Mouse (Mus musculus): ENCODE results near the gene Traf3ip2. TPM values are rescaled to one million over a fixed set of nuclear protein-coding genes. Genes with fewer than 3 reads are reported as not detected.

The Traf3ip2 gene
- polyA plus RNA-seq, 1 experiment: 15.0 TPM

DNA sequence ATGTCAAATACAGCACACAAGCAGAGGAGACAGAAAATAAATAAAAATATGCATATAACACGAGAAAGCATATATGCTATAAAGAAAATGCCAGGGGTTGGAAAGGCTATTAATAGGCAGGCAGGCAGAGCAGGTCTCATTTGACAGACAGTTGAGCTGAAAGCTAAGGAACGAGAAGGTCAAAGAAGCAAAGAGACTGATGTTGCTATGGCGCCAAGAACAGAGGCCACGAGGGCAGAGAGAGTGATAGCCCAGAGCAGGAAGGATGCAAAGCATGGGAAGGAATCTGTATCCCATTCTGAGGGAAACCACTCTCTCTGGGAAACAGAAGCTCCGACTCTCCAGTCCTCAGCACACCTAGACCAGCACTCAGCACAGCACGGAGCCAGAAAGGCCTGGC lies 18.1 kb downstream of the Traf3ip2 start:
- TF ChIP-seq CTCF (IDR thresholded peaks at IDR 0.05; ENCODE audit: control insufficient read depth, insufficient read depth, low read length) (no peak), POLR2A (IDR thresholded peaks at IDR 0.05; ENCODE audit: borderline replicate concordance, control insufficient read depth, low read depth, low read length) (no peak)
- H3K27ac ChIP-seq (ENCODE audit: control insufficient read depth, insufficient read depth, low read depth, low read length, poor library complexity): no peak overlapping the region
- 77% methylated on average over 6 of the region's 6 CpGs for WGBS
- H3K4me1 ChIP-seq (ENCODE audit: control insufficient read depth, insufficient read depth, low read length): no peaks in the 10 kb centered on the region; the same call in 1 of the 2 replicates
- H3K4me3 ChIP-seq (replicated peaks; ENCODE audit: control insufficient read depth, low read depth, low read length): no peak overlapping the region

DNA sequence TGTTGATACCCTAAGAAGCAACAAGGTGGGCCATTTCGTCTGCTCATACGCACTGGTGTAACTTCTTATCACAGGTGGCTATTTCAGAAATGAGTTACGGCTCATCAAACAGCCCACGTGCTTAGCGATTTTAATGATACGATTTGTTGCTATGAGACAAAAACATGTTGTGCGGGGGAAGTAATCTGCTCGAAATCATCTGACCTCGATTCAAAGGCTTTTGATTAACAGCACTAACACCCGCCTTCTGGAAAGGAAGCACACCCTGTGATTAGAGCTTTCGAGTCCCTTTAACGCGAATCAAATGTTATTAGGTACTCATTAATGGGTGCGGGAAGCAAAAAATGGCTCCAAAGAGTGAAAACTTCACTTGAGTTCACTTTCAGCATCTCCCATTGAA lies 18.9 kb downstream of the Traf3ip2 start:
- no peak for TF ChIP-seq CTCF (IDR thresholded peaks at IDR 0.05; ENCODE audit: control insufficient read depth, insufficient read depth, low read length)
- TF ChIP-seq POLR2A (IDR thresholded peaks at IDR 0.05; ENCODE audit: borderline replicate concordance, control insufficient read depth, low read depth, low read length): no peak
- WGBS: 83% methylated on average over 14 of the region's 14 CpGs
- no peaks in the 10 kb centered on the region for H3K4me1 ChIP-seq (ENCODE audit: control insufficient read depth, insufficient read depth, low read length)
- no peak overlapping the region for H3K4me3 ChIP-seq (replicated peaks; ENCODE audit: control insufficient read depth, low read depth, low read length)
- H3K27ac ChIP-seq (ENCODE audit: control insufficient read depth, insufficient read depth, low read depth, low read length, poor library complexity): no peak overlapping the region

DNA sequence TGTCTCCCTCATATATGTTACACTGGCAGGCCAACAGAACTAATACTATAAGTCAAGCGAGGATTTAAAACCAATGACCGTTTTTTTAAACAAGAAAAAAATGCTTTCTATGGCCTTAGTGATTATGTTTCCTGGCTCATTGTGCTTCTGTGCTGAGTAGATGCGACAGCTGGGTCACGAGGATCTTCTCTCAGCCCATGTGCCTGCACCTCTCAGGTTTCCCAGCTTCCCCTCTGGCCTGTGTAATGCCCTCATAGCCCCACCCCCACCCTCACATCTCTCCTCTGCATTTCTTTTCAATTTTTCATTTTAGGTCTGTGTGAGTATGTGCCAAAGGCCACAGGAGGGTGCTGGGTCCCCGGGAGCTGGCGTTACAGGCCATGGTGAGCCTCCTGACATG lies 20.6 kb downstream of the Traf3ip2 start:
- 78% methylated on average over 6 of the region's 6 CpGs for WGBS
- TF ChIP-seq CTCF (IDR thresholded peaks at IDR 0.05; ENCODE audit: control insufficient read depth, insufficient read depth, low read length) (no peak), POLR2A (IDR thresholded peaks at IDR 0.05; ENCODE audit: borderline replicate concordance, control insufficient read depth, low read depth, low read length) (no peak)
- no peak overlapping the region for H3K27ac ChIP-seq (ENCODE audit: control insufficient read depth, insufficient read depth, low read depth, low read length, poor library complexity)

DNA sequence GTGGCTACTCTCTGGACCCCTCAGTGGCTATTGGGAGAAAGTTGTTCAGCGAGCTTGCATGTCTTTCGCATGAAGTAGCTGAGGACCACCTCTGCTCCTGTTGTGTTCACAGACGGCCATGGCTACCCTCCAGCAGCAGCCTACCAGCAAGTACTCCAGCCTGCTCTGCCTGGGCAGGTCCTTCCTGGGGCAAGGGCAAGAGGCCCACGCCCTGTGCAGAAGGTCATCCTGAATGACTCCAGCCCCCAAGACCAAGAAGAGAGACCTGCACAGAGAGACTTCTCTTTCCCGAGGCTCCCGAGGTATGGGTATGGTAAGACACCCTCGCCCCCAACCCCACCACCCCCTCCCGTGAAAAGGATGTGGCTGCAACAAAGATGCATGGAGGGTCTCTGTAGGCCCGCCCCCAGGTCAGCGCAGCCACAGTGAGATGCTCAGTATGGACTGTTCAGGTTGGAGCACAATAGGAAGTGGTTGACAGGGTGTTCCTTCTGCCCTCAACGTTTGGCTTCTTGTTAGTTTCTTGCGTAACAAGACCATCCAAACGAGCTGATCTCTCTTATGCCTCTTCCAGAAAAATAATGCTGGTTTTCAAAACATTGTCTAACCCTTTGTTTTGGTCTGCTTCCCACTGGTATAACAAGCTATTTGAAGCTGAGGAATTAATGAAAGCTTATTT lies 21.8 kb downstream of the Traf3ip2 start:
- H3K4me3 ChIP-seq (replicated peaks; ENCODE audit: control insufficient read depth, low read depth, low read length): no peak overlapping the region
- TF ChIP-seq CTCF (IDR thresholded peaks at IDR 0.05; ENCODE audit: control insufficient read depth, insufficient read depth, low read length) (no peak), POLR2A (IDR thresholded peaks at IDR 0.05; ENCODE audit: borderline replicate concordance, control insufficient read depth, low read depth, low read length) (no peak)
- 40% methylated on average over 13 of the region's 13 CpGs for WGBS

More for the DNA sequence above, 20.6 kb downstream of the Traf3ip2 start:
- Histone ChIP-seq H3K4me3 (replicated peaks; ENCODE audit: control insufficient read depth, low read depth, low read length) (no peak overlapping the region), H3K4me1 (ENCODE audit: control insufficient read depth, insufficient read depth, low read length) (no peaks in the 10 kb centered on the region)

DNA sequence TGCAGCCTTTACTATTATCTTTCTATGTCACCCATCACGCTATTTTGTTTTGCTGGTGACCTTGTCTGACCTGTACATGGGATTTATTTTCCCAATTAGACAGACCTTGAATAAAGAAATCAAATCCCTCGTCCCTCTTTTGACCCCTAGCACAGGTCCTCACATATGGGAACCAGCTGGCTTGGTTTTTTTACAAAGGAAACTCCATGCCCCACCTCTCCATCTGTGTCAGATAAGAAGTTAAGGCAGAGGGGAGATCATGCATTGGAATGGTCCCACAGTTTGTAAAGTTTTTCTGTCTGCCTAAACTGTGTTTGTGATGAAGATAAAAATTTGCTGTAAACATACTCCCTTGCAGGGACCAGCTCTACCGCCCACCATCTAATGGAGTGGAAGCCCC lies 26.1 kb downstream of the Traf3ip2 start:
- H3K27ac ChIP-seq (ENCODE audit: control insufficient read depth, insufficient read depth, low read depth, low read length, poor library complexity): no peak overlapping the region
- H3K4me3 ChIP-seq (replicated peaks; ENCODE audit: control insufficient read depth, low read depth, low read length): no peak overlapping the region
- no peaks in the 10 kb centered on the region for H3K4me1 ChIP-seq (ENCODE audit: control insufficient read depth, insufficient read depth, low read length)
- 74% methylated on average over 3 of the region's 3 CpGs for WGBS
- TF ChIP-seq CTCF (IDR thresholded peaks at IDR 0.05; ENCODE audit: control insufficient read depth, insufficient read depth, low read length): no peak

More for the DNA sequence above, 21.8 kb downstream of the Traf3ip2 start:
- no peak overlapping the region for H3K27ac ChIP-seq (ENCODE audit: control insufficient read depth, insufficient read depth, low read depth, low read length, poor library complexity)
- no peaks in the 10 kb centered on the region for H3K4me1 ChIP-seq (ENCODE audit: control insufficient read depth, insufficient read depth, low read length)

DNA sequence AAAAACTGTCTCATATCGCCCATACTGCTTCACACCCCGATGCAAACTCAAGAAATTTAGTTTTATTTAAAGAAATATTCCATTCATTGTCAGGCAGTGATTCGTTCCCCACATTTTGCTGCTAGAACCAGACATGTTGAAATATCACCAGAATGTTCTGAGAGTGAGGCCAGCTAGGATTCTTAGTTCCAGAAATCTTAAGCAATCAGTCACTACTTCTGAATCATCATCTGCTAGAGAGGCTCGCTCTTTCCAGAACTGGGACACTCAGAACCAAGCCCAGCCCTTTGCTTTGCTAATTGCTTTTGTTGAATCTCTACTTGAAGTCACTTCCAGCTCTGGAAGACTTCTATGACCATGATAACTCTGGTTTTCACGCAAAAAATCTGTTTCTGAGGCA lies 27.0 kb downstream of the Traf3ip2 start:
- H3K4me3 ChIP-seq (replicated peaks; ENCODE audit: control insufficient read depth, low read depth, low read length): no peak overlapping the region
- no peaks in the 10 kb centered on the region for H3K4me1 ChIP-seq (ENCODE audit: control insufficient read depth, insufficient read depth, low read length)
- WGBS: 79% methylated on average over 5 of the region's 5 CpGs
- TF ChIP-seq POLR2A (IDR thresholded peaks at IDR 0.05; ENCODE audit: borderline replicate concordance, control insufficient read depth, low read depth, low read length): no peak
- no peak for TF ChIP-seq CTCF (IDR thresholded peaks at IDR 0.05; ENCODE audit: control insufficient read depth, insufficient read depth, low read length)
- H3K27ac ChIP-seq (ENCODE audit: control insufficient read depth, insufficient read depth, low read depth, low read length, poor library complexity): no peak overlapping the region

DNA sequence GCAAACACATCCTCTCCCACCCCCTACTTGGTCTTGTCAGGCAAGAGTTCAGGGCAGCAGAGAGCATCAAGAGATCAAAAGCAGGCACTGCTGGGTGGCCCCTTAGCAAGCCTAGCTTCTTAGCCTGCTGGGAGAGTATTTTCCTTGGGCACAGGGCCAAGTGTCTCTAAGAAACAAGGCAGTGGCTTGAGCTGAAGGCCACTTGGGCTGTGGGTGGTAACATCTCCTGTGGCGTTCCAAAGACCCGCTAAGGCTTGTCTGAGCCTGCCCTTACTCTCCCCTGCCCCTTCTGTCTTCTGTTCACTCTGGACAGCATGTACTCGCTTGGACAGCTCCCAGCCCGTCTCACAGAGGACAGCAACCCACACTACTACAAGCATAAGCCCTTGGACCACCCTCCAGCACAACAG lies 28.1 kb downstream of the Traf3ip2 start:
- WGBS: 80% methylated on average over 4 of the region's 4 CpGs
- H3K4me1 ChIP-seq (ENCODE audit: control insufficient read depth, insufficient read depth, low read length): no peaks in the 10 kb centered on the region
- no peak overlapping the region for H3K27ac ChIP-seq (ENCODE audit: control insufficient read depth, insufficient read depth, low read depth, low read length, poor library complexity)
- no peak overlapping the region for H3K4me3 ChIP-seq (replicated peaks; ENCODE audit: control insufficient read depth, low read depth, low read length)
- TF ChIP-seq CTCF (IDR thresholded peaks at IDR 0.05; ENCODE audit: control insufficient read depth, insufficient read depth, low read length) (no peak), POLR2A (IDR thresholded peaks at IDR 0.05; ENCODE audit: borderline replicate concordance, control insufficient read depth, low read depth, low read length) (no peak)

DNA sequence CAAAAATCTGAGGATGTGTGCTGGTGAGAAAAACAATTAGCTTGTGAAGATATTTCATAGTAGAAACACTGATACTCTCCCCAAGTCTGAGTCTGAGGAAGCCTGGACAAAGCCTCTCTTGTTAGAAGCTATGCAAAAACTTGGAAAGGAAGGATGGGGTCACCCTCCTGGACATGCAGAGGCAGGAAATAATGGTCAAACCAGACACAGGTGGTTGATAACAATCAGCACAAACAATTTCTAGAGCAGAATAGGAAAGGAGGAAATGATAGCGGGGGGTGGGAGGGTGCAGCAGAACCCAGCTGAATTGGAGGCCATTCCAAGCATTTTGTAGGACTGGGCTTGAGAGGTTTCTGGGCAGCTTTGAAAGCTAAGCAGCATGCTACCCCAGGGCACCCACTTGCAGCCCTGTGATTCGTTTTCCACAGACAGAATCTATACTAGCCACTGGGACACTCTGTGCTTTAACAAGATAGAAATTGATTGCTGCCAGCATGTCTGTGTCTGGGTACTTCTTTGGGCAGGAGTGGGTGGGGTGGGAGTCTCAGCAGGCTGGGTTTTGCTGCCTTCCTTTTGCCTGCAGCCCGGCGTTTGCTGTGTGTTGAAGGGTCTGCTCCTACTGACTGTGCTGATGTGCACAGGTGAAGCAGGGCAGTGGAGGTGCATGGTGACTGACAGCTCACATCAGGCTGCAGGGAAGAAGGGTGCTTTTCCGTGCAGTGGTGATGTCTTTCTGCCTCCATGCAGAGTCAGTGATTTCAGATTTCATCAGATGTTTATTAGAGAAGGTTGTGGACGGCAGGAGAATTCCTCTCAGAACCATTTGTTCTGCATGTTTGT lies 33.3 kb downstream of the Traf3ip2 start:
- Histone ChIP-seq H3K4me1 (ENCODE audit: control insufficient read depth, insufficient read depth, low read length) (no peaks in the 10 kb centered on the region), H3K4me3 (replicated peaks; ENCODE audit: control insufficient read depth, low read depth, low read length) (no peak overlapping the region), H3K27ac (ENCODE audit: control insufficient read depth, insufficient read depth, low read depth, low read length, poor library complexity) (no peak overlapping the region)
- TF ChIP-seq POLR2A (IDR thresholded peaks at IDR 0.05; ENCODE audit: borderline replicate concordance, control insufficient read depth, low read depth, low read length) (no peak), CTCF (IDR thresholded peaks at IDR 0.05; ENCODE audit: control insufficient read depth, insufficient read depth, low read length) (no peak)
- 31% methylated on average over 6 of the region's 6 CpGs for WGBS
